Mouse (Mus musculus): Measurements from ENCODE around the gene Ace2.

DNA sequence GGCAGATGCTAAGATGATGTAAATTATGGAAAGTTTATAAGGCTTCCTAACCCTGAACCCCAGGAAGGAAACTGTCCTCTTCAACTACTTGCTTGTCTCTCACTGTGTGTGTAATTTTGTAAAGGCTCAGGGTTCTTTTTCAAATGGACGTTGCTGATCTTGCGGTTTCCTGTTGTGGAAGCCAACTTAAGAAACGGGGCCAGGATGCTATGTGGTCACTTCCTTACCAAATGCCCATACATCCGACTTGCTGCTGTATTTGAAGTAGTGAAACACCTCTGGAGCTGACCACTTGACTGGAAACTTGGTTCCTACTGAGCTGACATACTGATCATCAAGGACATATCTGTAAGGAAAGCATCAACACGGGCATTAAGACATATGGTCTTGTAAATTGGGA is 61.4 kb downstream of the Ace2 start:
- no peak for TF ChIP-seq CTCF (IDR thresholded peaks at IDR 0.05; ENCODE audit: insufficient read depth, low read depth, low read length)
- no peak for TF ChIP-seq POLR2A (IDR thresholded peaks at IDR 0.05; ENCODE audit: insufficient read depth, low read depth, low read length)
